Mouse (Mus musculus) testis, adult 10 weeks (tissue): ENCODE measurements around the gene Ankub1. TPM values are rescaled to one million over a fixed set of nuclear protein-coding genes. Genes with fewer than 3 reads are reported as not detected.

ENCODE experiments used
- polyA plus RNA-seq: library from polyadenylated mRNA; stranded (reverse); fragments of 350-450 nt; fragmentation: Illumina TruSeq; extraction: RNeasy Lipid Tissue Mini Kit (QIAGEN cat#74804); gene quantifications from one replicate; pipeline ENCODE4 v1.2.3, GENCODE M21; 2014; ENCODE audit warnings: low read depth, low replicate concordance

Ankub1 gene
- polyA plus RNA-seq: 0.70 TPM

DNA sequence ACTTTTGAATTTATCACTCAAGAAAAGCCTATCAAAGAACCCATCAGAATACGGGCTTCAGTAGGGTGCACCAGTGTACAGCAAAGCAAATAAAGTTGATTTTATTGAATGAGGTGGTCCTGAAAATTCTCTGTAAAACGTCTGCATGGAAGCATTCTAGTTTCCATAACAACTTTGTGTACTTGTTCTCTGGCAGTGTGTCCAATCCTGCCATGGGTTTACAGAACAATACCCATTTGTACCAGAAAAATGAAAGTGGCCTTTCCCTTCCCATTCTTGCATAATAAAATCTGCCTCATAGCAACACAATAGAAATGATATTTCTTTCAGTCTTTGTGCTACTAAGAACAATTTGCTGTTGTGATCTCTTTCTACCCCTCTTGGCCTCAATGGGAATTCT, at the start of gene Ankub1:
TSS of gene Ankub1 (minus strand) at position 81 of the 400 bp plus-strand sequence.

GRCm38 (mm10) chr3:57735511-57736370, 43.1 kb upstream of the Ankub1 start, which contains the start of gene Rnf13:
Gene Rnf13 (plus strand): TSS chr3:57736062.

DNA sequence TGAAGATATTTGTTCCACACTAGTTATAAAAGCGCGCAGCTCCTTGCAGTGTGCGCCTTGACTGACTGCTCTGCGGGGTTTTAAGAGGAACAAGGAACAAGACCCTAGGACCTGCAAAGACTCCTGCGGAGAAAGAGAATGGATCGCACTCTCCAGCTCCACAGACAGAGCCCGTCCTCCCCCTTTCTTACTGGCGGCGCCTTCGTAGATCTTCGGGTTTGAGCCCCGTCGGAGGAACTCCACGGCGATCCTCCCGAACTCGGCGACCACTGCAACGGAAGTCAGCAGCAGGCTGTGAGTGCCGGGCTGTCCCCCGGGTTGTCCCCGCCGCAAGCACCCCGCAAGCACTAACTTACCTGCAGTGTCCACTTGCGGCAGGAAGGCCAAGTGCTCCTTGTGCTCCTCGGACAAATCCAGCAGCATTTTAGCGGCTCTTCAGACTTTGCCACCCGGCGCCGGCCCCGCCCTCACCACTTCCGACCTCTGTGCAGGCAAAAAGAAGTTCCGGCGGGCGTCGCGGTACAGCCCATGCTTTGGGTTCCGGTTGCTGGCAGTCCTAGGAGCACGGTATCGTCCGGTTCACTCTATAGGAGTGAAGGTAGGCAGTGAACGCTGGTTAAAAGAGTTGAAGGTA, 41.3 kb downstream of the Ankub1 start, which contains the start of gene Commd2:
TSS of gene Commd2 (minus strand) at position 485 of the 634 bp plus-strand sequence.

Other genes with a start within 250 kb of the Ankub1 start
- 3.8 TPM for gene Wwtr1, start 116.9 kb downstream of the Ankub1 start, polyA plus RNA-seq
- gene Commd2, start 41.1 kb downstream of the Ankub1 start, polyA plus RNA-seq: 9.3 TPM
- gene Rnf13, start 43.3 kb upstream of the Ankub1 start, polyA plus RNA-seq: 59.6 TPM
- 268 TPM for gene Pfn2, start 155.3 kb upstream of the Ankub1 start, polyA plus RNA-seq